Mouse (Mus musculus) left cerebral cortex, postnatal 36 days (tissue): ENCODE measurements around the gene Carns1. TPM values are rescaled to one million over a fixed set of nuclear protein-coding genes. Genes with fewer than 3 reads are reported as not detected.

Experiments used
- DNase-seq, 2 experiments: peaks; one replicate each; pipeline ENCODE4 v3.0.0; 2021 to 2022; ENCODE audit warnings: low spot score in 2 of 2, mixed read lengths in 1 of 2
- intact Hi-C: fragments of 180-260 bp; cut with DNase I; formaldehyde crosslinking; loops from one replicate; pipeline ENCODE4 v1.15.1; 2025
- total RNA-seq, 2 experiments: library from RNA; stranded (reverse); gene quantifications; 2 replicates each; pipeline ENCODE4 v1.2.3; 2021

Carns1 gene
- total RNA-seq = 1 to 10 TPM; 5.5 to 7.8 TPM

GRCm38 (mm10) chr19:4175368-4175947 is at the start of gene Carns1:
Gene Carns1 (minus strand): TSS chr19:4175479.
- DNase-seq = no peak
- intact Hi-C loops = no loop called here

- DNase-seq = no peak
- intact Hi-C loops = loop anchor here (10.0 kb wide), 1 partner anchor 207 kb away; the partner anchor contains the start of gene Ndufv1
Observed at GRCm38 (mm10) chr19:4222165-4222564, 46.9 kb upstream of the Carns1 start.

- intact Hi-C loops = loop anchor here (10.0 kb wide), 1 partner anchor 206 kb away; the partner anchor contains the start of gene Ndufv1
- DNase-seq = no peak
Observed at GRCm38 (mm10) chr19:4220957-4221743, 45.9 kb upstream of the Carns1 start.

DNA sequence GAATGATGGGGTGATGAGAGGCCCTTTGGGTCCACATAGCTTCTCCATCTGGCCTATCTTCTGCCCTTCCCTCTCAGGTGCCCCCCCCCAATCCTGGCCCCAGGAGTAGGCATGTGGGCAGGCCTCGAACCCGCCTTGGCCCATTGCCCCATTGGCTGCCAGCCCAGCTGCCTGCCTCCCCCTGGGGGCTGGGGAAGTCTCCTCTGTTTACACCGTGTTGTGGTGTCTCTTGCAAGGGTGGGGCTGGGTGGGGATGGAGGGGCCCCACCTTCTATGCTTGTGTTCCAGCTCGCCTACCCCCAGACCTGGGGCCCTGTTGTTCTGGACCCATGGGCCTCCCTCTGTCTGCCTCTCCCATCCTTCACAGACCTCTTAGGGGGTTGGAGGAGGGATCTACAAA is 45.1 kb upstream of the Carns1 start:
- no peak for DNase-seq
- intact Hi-C loops = loop anchor here (10.0 kb wide), 1 partner anchor 206 kb away; the partner anchor contains the start of gene Ndufv1

DNA sequence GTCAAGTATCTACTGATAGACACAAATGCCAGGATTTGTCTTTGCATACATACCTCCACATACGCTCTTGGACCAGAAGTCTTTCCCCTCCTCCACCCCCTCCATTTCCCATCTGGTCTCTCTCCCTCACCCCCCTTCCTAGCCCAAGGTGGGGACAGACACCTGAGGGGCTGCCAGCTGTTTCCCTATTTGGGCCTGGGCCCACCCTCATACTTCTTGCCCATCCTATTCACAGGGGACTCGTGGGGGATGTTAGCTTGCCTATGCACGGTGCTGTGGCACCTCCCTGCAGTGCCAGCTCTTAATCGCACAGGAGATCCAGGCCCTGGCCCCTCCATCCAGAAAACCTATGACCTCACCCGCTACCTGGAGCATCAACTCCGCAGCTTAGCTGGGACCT is 44.7 kb upstream of the Carns1 start:
- DNase-seq = no peak
- intact Hi-C loops = loop anchor here (10.0 kb wide), 1 partner anchor 205 kb away; the partner anchor contains the start of gene Ndufv1

- no peak for DNase-seq
- intact Hi-C loops = no loop called here
Observed at GRCm38 (mm10) chr19:4218784-4219183, 43.5 kb upstream of the Carns1 start.

DNA sequence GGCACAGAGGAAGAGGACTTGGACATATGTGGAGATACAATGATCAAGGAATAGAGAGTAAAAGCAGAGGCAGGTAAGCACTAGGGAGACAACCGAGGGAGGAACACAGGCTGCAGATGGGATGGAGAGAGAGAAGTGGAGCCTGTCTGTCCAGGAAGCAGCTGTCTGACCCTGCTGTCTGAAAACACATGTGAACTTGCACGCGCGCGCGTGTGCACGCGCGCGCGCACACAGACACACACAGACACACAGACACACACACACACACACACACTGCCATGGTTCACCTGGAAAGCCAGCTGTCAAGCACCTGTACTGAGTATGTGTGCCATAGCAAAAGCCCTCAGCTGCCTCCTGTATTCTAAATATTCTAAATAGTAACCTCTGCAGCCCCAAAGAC is 43.0 kb upstream of the Carns1 start:
- intact Hi-C loops = no loop called here
- DNase-seq = no peak

DNA sequence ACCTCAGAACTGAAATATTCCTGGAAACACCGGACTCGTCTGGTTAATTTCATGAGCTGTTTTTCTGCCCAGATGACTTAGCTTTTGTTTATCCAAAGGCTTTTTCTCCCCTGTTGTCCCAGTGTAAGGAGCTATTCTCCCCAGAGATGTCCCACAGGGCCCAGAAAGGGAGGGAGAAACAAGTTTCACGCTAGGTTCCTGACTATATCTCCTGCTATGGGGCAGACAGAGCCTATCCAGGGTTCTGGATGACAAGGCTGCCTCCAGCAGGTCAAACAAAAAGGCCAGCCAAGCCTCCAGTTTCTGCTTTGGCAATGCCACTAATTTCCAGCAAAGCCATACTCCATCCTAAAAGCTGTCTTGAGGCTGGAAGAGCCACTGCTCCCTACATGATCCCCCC is 42.6 kb upstream of the Carns1 start:
- DNase-seq = no peak
- intact Hi-C loops = no loop called here

GRCm38 (mm10) chr19:4217140-4217539 is 41.9 kb upstream of the Carns1 start:
- intact Hi-C loops = no loop called here
- no peak for DNase-seq

DNA sequence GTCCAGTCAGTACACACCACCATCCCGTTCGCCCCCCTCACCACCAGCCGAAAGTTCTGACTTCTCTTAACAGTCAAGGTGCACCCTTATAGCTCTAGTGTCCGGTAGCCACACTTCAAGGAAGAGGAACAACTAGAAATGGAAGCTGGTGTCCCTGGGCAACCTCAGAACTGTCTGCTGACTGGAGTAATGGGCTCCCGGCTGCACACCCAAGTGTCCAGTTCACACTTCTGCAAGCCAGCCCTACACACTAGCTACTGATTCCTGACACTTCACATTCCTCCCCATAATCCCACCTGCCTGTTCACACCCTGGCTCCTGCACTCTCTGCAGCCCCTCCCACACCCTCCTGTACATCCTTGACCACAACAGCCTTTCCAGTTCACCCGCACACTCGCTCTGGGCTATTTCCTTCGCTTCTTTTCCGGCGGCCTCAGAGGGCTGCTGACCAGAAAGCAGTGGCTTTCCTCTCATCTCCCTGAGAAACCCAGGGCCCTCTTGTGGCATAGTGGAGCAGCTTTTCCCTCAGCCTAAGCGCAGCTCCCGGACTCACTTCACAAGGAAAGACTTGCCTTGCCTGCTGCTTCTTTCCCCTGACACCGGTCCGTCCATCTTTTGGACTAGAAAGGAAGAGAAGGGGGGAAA is 40.9 kb upstream of the Carns1 start:
- no peak for DNase-seq
- intact Hi-C loops = no loop called here

- intact Hi-C loops = no loop called here
Observed at GRCm38 (mm10) chr19:4215451-4215840, 40.2 kb upstream of the Carns1 start.

GRCm38 (mm10) chr19:4214771-4215450 is 39.6 kb upstream of the Carns1 start:
- intact Hi-C loops = no loop called here
- DNase-seq = no peak

More at GRCm38 (mm10) chr19:4215451-4215840, 40.2 kb upstream of the Carns1 start:
- no peak for DNase-seq

DNA sequence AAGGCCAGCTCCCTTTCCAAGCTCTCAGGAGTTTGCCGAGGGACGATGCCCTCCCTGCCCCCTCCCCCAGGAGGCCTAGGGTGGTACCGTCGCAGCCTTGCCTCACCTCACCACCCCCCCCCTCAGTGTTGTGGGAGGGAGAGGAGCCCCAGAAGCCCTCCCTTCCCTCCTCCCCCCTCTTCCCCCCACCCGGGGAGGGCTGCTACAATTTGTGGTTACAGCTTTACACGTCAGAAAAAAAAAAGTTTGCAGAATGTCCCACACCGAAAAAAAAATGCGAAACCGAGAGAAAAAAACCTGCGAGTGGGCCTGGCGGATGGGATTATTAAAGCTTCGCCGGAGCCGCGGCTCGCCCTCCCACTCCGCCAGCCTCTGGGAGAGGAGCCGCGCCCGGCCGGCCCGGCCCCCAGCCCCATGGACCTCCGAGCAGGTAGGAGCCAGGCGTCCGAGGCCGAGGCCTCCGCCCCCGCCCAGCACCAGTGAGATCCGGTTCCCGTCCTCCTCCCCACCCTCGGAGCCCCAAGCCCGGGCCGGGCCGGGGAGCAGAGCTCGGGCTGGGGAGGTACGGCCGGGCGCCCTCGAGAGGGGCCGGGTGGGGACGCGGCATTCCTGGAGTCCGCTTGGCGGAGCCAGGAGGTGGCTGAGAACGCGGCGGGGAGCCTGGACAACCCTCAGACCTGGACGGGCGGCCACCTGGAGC is 38.9 kb upstream of the Carns1 start, which contains the start of the genes Clcf1 and AC109138.7:
Clcf1 (plus strand) TSS at position 168 of the 700 bp plus-strand sequence.
AC109138.7 (plus strand) TSS at position 287 of the 700 bp plus-strand sequence.
- intact Hi-C loops = no loop called here
- DNase-seq = no peak

DNA sequence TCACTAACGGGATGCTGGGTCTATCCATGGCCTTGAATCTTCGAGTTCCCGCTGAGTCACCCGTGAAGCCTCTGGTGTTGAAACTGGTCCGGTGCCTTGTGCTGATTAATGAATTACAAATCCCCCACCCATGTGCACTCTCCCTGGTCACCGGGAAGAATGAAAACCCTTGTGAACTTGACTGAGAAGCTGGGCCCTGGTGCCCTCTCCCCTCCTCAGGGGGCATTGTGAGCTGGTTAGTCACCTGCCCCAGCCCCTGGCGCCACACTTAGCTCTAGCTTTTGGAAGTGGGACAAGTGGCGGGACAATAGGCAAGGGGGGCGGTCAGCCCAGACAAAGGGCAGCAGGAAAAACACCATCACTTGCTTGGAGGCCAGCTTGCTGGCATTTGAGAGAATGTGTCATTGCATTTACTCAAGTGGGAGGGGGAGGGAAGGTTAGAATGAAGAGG is 38.3 kb upstream of the Carns1 start:
- intact Hi-C loops = no loop called here
- no peak for DNase-seq

- intact Hi-C loops = no loop called here
- no peak for DNase-seq
Observed at GRCm38 (mm10) chr19:4211891-4212588, 36.8 kb upstream of the Carns1 start.

DNA sequence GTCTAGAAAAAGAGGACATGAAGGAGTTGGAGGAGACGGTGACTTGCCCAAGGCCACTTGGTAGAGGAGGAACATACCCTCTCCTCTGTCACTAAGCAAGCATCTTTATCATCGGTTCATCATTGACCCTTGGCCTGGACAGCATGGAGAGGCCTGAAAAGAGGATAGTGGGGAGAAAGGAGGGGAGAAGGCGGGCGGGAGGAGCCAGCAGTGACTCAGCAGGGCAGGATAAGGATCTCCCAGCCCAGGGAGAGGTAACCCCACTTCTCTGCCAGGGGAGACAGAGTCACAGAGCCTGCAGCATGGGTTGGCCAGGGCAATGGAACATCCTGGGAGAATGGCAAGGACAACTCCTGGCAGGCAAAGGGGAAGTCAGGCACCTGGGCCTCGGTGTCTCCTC is 33.3 kb upstream of the Carns1 start:
- no peak for DNase-seq
- intact Hi-C loops = no loop called here

DNA sequence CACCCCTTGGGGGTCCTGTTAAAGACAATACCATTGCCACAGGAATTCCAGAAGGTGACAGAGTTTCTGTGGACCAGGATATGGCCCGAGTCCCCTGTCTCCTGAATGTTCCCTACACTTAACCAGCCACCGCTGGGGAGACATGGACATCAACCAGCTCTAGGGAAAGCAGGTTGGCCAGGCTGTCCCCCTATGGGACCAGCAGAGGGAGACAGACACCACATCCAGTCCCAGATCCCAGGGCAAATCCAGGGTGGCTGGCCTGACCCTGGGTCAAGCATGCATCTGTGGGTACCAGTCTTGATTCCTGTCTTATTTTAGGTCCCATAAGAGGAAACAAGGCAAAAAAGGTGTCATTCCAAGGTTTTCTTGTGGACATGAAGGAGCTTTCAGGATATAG is 31.7 kb upstream of the Carns1 start:
- intact Hi-C loops = loop anchor here (2.0 kb wide), 1 partner anchor 22 kb away; no protein-coding TSS in a partner anchor
- DNase-seq = peak in 1 of 2 experiments; percentile 58

- DNase-seq = no peak
- intact Hi-C loops = loop anchor here (5.0 kb wide), 1 partner anchor 38 kb away; no protein-coding TSS in a partner anchor
Observed at GRCm38 (mm10) chr19:4204889-4205288, 29.6 kb upstream of the Carns1 start.
